Mouse (Mus musculus) regulatory T cell (primary cell): ENCODE results near the gene Ilf2.

ENCODE experiments used
- in situ Hi-C: fragments of 300-600 bp; cut with MboI, MseI; formaldehyde crosslinking; loops from one replicate; pipeline ENCODE4 v1.15.1; 2025; ENCODE audit warnings: high pct_unique_total_duplicates

Ilf2 gene

GRCm38 (mm10) chr3:90461935-90462334 is 14.0 kb upstream of the Ilf2 start:
- in situ Hi-C loops, result no loop called here

- in situ Hi-C loops, result no loop called here
Observed at GRCm38 (mm10) chr3:90462579-90462978, 13.3 kb upstream of the Ilf2 start.

- in situ Hi-C loops, result no loop called here
Observed at GRCm38 (mm10) chr3:90464552-90465080, 11.3 kb upstream of the Ilf2 start.

GRCm38 (mm10) chr3:90465081-90465685 is 10.7 kb upstream of the Ilf2 start:
- in situ Hi-C loops, result no loop called here

- in situ Hi-C loops, result no loop called here
Observed at GRCm38 (mm10) chr3:90465686-90466310, 10.1 kb upstream of the Ilf2 start, which contains the start of gene Npr1. Npr1 (minus strand) TSS chr3:90465866.

GRCm38 (mm10) chr3:90466311-90466766 is 9.6 kb upstream of the Ilf2 start:
- in situ Hi-C loops, result no loop called here

GRCm38 (mm10) chr3:90467618-90468300 is 8.2 kb upstream of the Ilf2 start:
- in situ Hi-C loops, result no loop called here

GRCm38 (mm10) chr3:90472213-90472612 is 3.7 kb upstream of the Ilf2 start:
- in situ Hi-C loops, result no loop called here

- in situ Hi-C loops, result no loop called here
Observed at GRCm38 (mm10) chr3:90475151-90475830, 635 bp upstream of the Ilf2 start.

GRCm38 (mm10) chr3:90486998-90487397 is 11.1 kb downstream of the Ilf2 start:
- in situ Hi-C loops, result no loop called here

GRCm38 (mm10) chr3:90488576-90488975 is 12.7 kb downstream of the Ilf2 start:
- in situ Hi-C loops, result no loop called here

GRCm38 (mm10) chr3:90490696-90491256 is 14.8 kb downstream of the Ilf2 start, which contains the start of gene Snapin:
Snapin (minus strand) TSS chr3:90491033.
- in situ Hi-C loops, result loop anchor here (5.0 kb wide), 1 partner anchor 97 kb away; no protein-coding TSS in a partner anchor

- in situ Hi-C loops, result loop anchor here (5.0 kb wide), 1 partner anchor 96 kb away; no protein-coding TSS in a partner anchor
Observed at GRCm38 (mm10) chr3:90491350-90491749, 15.4 kb downstream of the Ilf2 start.

GRCm38 (mm10) chr3:90493831-90494540 is 18.1 kb downstream of the Ilf2 start:
- in situ Hi-C loops, result loop anchor here (5.0 kb wide), 1 partner anchor 93 kb away; no protein-coding TSS in a partner anchor

- in situ Hi-C loops, result no loop called here
Observed at GRCm38 (mm10) chr3:90495850-90496525, 20.1 kb downstream of the Ilf2 start.

- in situ Hi-C loops, result no loop called here
Observed at GRCm38 (mm10) chr3:90497597-90497996, 21.7 kb downstream of the Ilf2 start.

- in situ Hi-C loops, result no loop called here
Observed at GRCm38 (mm10) chr3:90503444-90503843, 27.5 kb downstream of the Ilf2 start.

GRCm38 (mm10) chr3:90505216-90505615 is 29.3 kb downstream of the Ilf2 start:
- in situ Hi-C loops, result no loop called here

- in situ Hi-C loops, result no loop called here
Observed at GRCm38 (mm10) chr3:90506362-90506761, 30.4 kb downstream of the Ilf2 start.
